Mouse (Mus musculus): Measurements from ENCODE around the gene Mical1. TPM values are rescaled to one million over a fixed set of nuclear protein-coding genes. Genes with fewer than 3 reads are reported as not detected.

Gene Mical1
- total and polyA plus RNA-seq, 3 experiments, result 23.0 to 67.4 (median 36.3) TPM

DNA sequence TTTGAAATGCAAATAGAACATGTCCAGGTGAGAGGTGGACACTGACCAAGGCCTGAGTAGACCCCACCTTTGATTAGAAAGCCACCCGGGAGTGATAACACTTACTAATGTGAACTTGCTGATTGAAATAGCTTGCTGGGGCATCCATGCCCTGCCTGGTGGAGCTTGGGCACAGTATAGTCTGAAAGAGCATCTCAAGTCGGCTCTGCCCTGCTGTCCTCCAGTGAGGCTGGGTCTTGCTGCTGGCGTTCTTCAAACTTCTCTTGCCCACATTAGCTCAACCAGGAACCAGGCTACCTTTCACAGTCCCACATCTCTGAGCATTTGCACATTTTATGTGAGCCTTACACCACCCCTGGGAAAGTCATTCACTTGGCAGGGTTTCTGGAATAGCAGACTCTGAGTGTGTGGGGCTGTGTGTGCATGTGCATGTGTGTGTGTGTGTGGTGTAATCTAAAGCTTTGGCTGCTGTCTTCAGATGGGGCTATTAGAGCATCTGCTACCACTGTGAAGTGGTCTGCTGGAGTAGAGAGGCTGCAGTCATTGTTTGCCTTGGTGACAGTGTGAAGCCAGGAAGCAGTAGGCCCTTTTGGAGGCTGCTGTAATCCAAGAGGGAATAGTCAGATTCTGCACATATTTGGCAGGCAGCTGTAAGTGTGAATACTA is 14.9 kb upstream of the Mical1 start:
- Histone ChIP-seq H3K4me2 (ENCODE audit: insufficient read depth, low read depth, poor library complexity, severe bottlenecking) (no peak overlapping the region), H3K9ac (ENCODE audit: insufficient read depth, low read depth) (no peak overlapping the region), H3K27ac (ENCODE audit: insufficient read depth, low read depth) (no peak overlapping the region), H3K36me3 (replicated peaks in 1 of 2; ENCODE audit: control insufficient read depth in 1 of 2, insufficient read depth in 1 of 2, low read length in 1 of 2) (peaks cover 45 to 78% of the 10 kb centered on the region in 2 experiments), H3K4me3 (replicated peaks in 1 of 3; ENCODE audit: low read depth in 2 of 3, low read length in 2 of 3, poor library complexity in 1 of 3) (no peak overlapping the region), H3K9me3 (replicated peaks; ENCODE audit: low read length) (no peaks in the 10 kb centered on the region), H3K27me3 (replicated peaks) (no peaks in the 10 kb centered on the region), H3K4me1 (ENCODE audit: control insufficient read depth in 1 of 2, insufficient read depth in 2 of 2) (peaks cover 0 to 9% of the 10 kb centered on the region in 2 experiments; a peak in 2 of 4 replicates), H3K79me2 (replicated peaks; ENCODE audit: control insufficient read depth, extremely low read depth, insufficient read depth, poor library complexity, severe bottlenecking) (no peaks in the 10 kb centered on the region)
- TF ChIP-seq MAFK (IDR thresholded peaks at IDR 0.05; ENCODE audit: insufficient replicate concordance, low read length) (no peak), GABPA (IDR thresholded peaks at IDR 0.05; ENCODE audit: insufficient replicate concordance, low read depth, low read length) (no peak), JUN (IDR thresholded peaks at IDR 0.05; ENCODE audit: insufficient read depth, low read depth, low read length) (no peak), IRF4 (IDR thresholded peaks at IDR 0.05; ENCODE audit: low read depth, low read length) (no peak), MYC (IDR thresholded peaks at IDR 0.05; ENCODE audit: low read depth, low read length) (no peak), EP300 (IDR thresholded peaks at IDR 0.05; ENCODE audit: low read length) (no peak), MAZ (IDR thresholded peaks at IDR 0.05; ENCODE audit: low read depth, low read length) (no peak), POLR2AphosphoS2 (IDR thresholded peaks at IDR 0.05; ENCODE audit: low read depth, low read length) (no peak)
- no peak for DNase-seq (ENCODE audit: extremely low read depth)
- in situ Hi-C loops (cut with MboI; ENCODE audit: low pct_ligation_motif_present, low pct_unique_long_range_greater_than_20kb, low sequenced_read_pairs), result no loop called here
- dilution Hi-C loops (cut with MboI; ENCODE audit: extremely low pct_ligation_motif_present, extremely low pct_unique_long_range_greater_than_20kb, low sequenced_read_pairs), result no loop called here

- no peak overlapping the region for H3K9ac ChIP-seq (ENCODE audit: insufficient read depth, low read depth)
- in situ Hi-C loops (cut with MboI; ENCODE audit: low pct_ligation_motif_present, low pct_unique_long_range_greater_than_20kb, low sequenced_read_pairs), result no loop called here
Measured at GRCm38 (mm10) chr10:41464401-41464955, 11.6 kb upstream of the Mical1 start.

DNA sequence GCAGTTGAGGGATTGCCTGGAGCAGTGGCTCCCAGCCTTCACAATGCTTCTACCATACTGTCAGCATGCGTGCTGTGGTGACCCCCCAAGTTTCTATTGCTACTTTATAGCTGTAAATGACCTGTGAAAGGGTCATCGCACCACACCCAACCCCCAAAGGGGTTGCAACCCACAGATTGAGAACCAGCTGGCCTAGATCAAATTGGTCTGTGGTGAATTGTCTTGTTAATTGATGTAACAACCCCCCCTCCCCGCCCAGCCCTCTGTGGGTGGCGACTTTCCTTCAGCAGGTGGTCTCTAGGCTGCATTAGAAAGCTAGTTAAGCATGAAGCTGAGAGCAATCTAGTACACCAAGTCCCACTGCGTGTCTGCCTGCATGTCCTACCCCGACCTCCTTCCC is 8.8 kb upstream of the Mical1 start:
- dilution Hi-C loops (cut with MboI; ENCODE audit: extremely low pct_ligation_motif_present, extremely low pct_unique_long_range_greater_than_20kb, low sequenced_read_pairs), result no loop called here
- DNase-seq (ENCODE audit: extremely low read depth), result no peak
- H3K4me1 ChIP-seq (ENCODE audit: control insufficient read depth in 1 of 2, insufficient read depth in 2 of 2), result peaks cover 6 to 18% of the 10 kb centered on the region in 2 experiments
- no peaks in the 10 kb centered on the region for H3K79me2 ChIP-seq (replicated peaks; ENCODE audit: control insufficient read depth, extremely low read depth, insufficient read depth, poor library complexity, severe bottlenecking)
- no peaks in the 10 kb centered on the region for H3K9me3 ChIP-seq (replicated peaks; ENCODE audit: low read length)
- H3K9ac ChIP-seq (ENCODE audit: insufficient read depth, low read depth), result no peak overlapping the region
- H3K27ac ChIP-seq (ENCODE audit: insufficient read depth, low read depth), result no peak overlapping the region
- H3K36me3 ChIP-seq (replicated peaks in 1 of 2; ENCODE audit: control insufficient read depth in 1 of 2, insufficient read depth in 1 of 2, low read length in 1 of 2), result peaks cover 13 to 41% of the 10 kb centered on the region in 2 experiments
- TF ChIP-seq CTCF (conservative IDR thresholded peaks at IDR 0.05 in 1 of 2, IDR thresholded peaks at IDR 0.05 in 1 of 2; ENCODE audit: low read depth in 2 of 2, low read length in 2 of 2), result no peak
- TF ChIP-seq ZNF384 (IDR thresholded peaks at IDR 0.05; ENCODE audit: low read depth, low read length), result no peak
- TF ChIP-seq RAD21 (IDR thresholded peaks at IDR 0.05; ENCODE audit: low read depth, low read length), result no peak
- no peak for TF ChIP-seq ELF1 (IDR thresholded peaks at IDR 0.05; ENCODE audit: low read depth, low read length)
- TF ChIP-seq CHD2 (IDR thresholded peaks at IDR 0.05; ENCODE audit: low read length), result no peak
- TF ChIP-seq EP300 (IDR thresholded peaks at IDR 0.05; ENCODE audit: low read length), result no peak
- no peak for TF ChIP-seq USF1 (IDR thresholded peaks at IDR 0.05; ENCODE audit: low read depth, low read length)
- TF ChIP-seq RCOR1 (conservative IDR thresholded peaks at IDR 0.05; ENCODE audit: low read depth, low read length), result no peak
- no peak for TF ChIP-seq POLR2AphosphoS2 (IDR thresholded peaks at IDR 0.05; ENCODE audit: low read depth, low read length)
- no peak for TF ChIP-seq UBTF (IDR thresholded peaks at IDR 0.05; ENCODE audit: low read depth, low read length)
- TF ChIP-seq CHD1 (IDR thresholded peaks at IDR 0.05; ENCODE audit: low read depth, low read length), result no peak
- no peak for TF ChIP-seq MXI1 (IDR thresholded peaks at IDR 0.05; ENCODE audit: low read depth, low read length)
- no peak for TF ChIP-seq PAX5 (IDR thresholded peaks at IDR 0.05; ENCODE audit: low read length)
- in situ Hi-C loops (cut with MboI; ENCODE audit: low pct_ligation_motif_present, low pct_unique_long_range_greater_than_20kb, low sequenced_read_pairs), result no loop called here
- H3K27me3 ChIP-seq (replicated peaks), result no peaks in the 10 kb centered on the region
- H3K4me2 ChIP-seq (ENCODE audit: insufficient read depth, low read depth, poor library complexity, severe bottlenecking), result no peak overlapping the region
- no peak overlapping the region for H3K4me3 ChIP-seq (replicated peaks in 1 of 3; ENCODE audit: low read depth in 2 of 3, low read length in 2 of 3, poor library complexity in 1 of 3)

More at GRCm38 (mm10) chr10:41464401-41464955, 11.6 kb upstream of the Mical1 start:
- no peak for DNase-seq (ENCODE audit: extremely low read depth)
- no peaks in the 10 kb centered on the region for H3K9me3 ChIP-seq (replicated peaks; ENCODE audit: low read length)
- peaks cover 0 to 9% of the 10 kb centered on the region in 2 experiments; a peak in 2 of 4 replicates for H3K4me1 ChIP-seq (ENCODE audit: control insufficient read depth in 1 of 2, insufficient read depth in 2 of 2)
- H3K4me3 ChIP-seq (replicated peaks in 1 of 3; ENCODE audit: low read depth in 2 of 3, low read length in 2 of 3, poor library complexity in 1 of 3), result no peak overlapping the region
- TF ChIP-seq POLR2AphosphoS2 (IDR thresholded peaks at IDR 0.05; ENCODE audit: low read depth, low read length) (no peak), GABPA (IDR thresholded peaks at IDR 0.05; ENCODE audit: insufficient replicate concordance, low read depth, low read length) (no peak), TBP (conservative IDR thresholded peaks at IDR 0.05; ENCODE audit: low read depth, low read length) (no peak), ETS1 (conservative IDR thresholded peaks at IDR 0.05; ENCODE audit: low read depth, low read length) (no peak), ZC3H11A (IDR thresholded peaks at IDR 0.05; ENCODE audit: low read depth, low read length) (no peak)
- dilution Hi-C loops (cut with MboI; ENCODE audit: extremely low pct_ligation_motif_present, extremely low pct_unique_long_range_greater_than_20kb, low sequenced_read_pairs), result no loop called here
- no peak overlapping the region for H3K27ac ChIP-seq (ENCODE audit: insufficient read depth, low read depth)
- peaks cover 28 to 69% of the 10 kb centered on the region in 2 experiments for H3K36me3 ChIP-seq (replicated peaks in 1 of 2; ENCODE audit: control insufficient read depth in 1 of 2, insufficient read depth in 1 of 2, low read length in 1 of 2)
- no peaks in the 10 kb centered on the region for H3K27me3 ChIP-seq (replicated peaks)
- H3K79me2 ChIP-seq (replicated peaks; ENCODE audit: control insufficient read depth, extremely low read depth, insufficient read depth, poor library complexity, severe bottlenecking), result no peaks in the 10 kb centered on the region
- H3K4me2 ChIP-seq (ENCODE audit: insufficient read depth, low read depth, poor library complexity, severe bottlenecking), result no peak overlapping the region

Data from CH12.LX (cell line).